Mouse (Mus musculus) kidney, adult 10 weeks (tissue): ENCODE measurements around the gene Prss41. TPM values are rescaled to one million over a fixed set of nuclear protein-coding genes. Genes with fewer than 3 reads are reported as not detected.

Experiments
- polyA plus RNA-seq: library from polyadenylated mRNA; stranded (reverse); fragments of 350-450 nt; fragmentation: Illumina TruSeq; extraction: RNeasy Lipid Tissue Mini Kit (QIAGEN cat#74804); gene quantifications from one replicate; pipeline ENCODE4 v1.2.3, GENCODE M21; 2014; ENCODE audit warnings: low read depth, low replicate concordance

Gene Prss41
- not detected for polyA plus RNA-seq

GRCm38 (mm10) chr17:23843812-23844273, at the start of gene Prss41, which contains the start of gene Prss32:
Gene Prss41 (minus strand): TSS chr17:23844172.
Gene Prss32 (plus strand): TSS chr17:23843855.

DNA sequence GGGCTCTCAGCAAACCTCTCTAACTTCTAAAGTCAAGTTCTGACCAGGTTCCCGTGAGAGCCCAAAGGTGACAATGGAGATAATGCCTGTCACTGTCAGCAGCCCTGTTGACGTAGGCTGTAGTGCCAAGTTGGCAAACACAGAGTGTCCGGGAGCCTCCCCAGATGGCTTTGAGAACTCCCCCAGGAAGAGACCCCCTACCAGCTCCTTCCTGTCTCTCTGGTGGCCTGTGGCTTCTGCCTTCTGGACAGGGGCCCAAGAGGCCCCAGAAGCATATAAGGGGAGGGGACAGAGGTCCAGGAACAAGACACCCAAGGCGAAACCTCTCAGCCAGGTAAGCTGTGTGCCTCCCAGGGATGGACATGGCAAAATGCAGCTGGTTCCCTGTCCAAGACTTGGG, 36.6 kb upstream of the Prss41 start, which contains the start of the genes Dcpp1 and Dcpp2:
Gene Dcpp1, plus strand, starts transcription at position 301 of the 400 bp plus-strand sequence.
Gene Dcpp2, plus strand, starts transcription at position 305 of the 400 bp plus-strand sequence.

GRCm38 (mm10) chr17:23867756-23868155, 23.8 kb upstream of the Prss41 start, which contains the start of gene Prss21:
Gene Prss21 (plus strand): TSS chr17:23868056.

DNA sequence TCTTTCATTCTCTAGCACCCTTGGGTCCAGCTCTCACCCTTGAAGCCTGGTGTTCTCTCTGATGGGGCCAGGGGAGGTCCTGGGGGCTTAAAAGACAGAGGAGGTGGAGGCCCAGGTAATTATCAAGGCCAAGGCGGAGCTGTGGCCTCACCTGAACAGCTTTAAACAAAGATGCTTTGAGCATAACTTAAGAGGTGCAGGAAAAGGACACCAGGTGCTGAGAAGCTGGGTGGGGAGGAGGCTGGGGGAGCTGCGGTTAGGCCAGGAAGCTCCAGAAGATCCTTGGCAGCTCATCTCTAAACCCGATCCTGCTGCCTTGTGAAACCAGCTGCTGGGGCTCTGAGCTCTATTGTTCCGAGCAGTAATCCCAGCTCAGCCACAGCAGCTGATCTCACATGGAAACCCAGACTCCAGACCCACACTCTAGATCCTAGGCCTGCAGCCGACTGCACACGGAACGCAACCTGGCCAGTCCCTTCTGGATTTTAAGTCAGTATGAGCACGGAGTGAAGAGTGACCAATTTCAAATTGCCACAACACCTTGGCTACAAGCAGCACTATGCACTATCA, 7.9 kb downstream of the Prss41 start, which contains the start of gene Prss33:
Gene Prss33, minus strand, starts transcription at position 51 of the 570 bp plus-strand sequence.

GRCm38 (mm10) chr17:23829064-23829619, 14.8 kb downstream of the Prss41 start, which contains the start of gene Elob:
Gene Elob (minus strand): TSS chr17:23829136.

DNA sequence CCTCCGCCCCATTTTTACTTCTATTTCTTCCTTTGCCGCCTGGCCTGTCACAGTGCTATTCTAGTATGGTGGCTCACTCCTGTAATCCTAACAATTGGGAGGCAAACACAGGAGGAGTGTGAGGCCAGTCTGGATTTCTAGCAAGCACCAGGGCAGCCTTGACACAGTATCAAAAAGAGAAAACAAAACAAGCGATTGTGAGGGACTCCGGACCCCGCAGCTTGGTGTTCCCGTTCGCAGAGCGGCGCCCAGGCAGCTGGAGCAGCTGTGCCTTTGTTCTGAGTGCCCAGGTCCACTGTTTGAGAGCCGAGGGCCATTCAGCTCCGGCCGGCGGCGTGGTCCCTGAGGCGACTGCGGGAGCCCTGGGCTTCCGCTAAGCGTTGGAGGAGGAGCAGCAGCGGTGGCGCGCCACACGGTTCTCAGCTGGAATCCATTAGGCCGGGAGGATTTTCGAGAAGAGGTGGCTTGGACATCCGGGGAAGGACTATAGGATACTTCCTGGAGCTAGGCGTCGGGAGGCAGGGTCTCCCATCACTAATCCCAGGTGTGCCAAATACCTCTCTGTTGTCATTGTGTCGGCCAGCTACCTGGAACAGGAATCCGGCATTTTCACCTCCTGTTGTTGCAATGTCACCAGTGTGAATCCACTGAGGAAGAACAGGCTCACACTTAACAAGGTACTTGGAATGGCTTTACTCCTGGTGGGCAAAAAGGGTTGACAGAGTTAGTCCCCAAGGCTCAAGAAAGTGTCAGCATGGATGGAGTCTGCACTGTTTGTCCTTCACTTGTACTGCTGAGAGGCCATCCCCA, 53.5 kb downstream of the Prss41 start, which contains the start of gene Srrm2:
Gene Srrm2, plus strand, starts transcription at position 264 of the 810 bp plus-strand sequence.

Other genes starting within 250 kb of the Prss41 start
- gene Zfp13, start 244.7 kb downstream of the Prss41 start, polyA plus RNA-seq: not detected
- gene Zscan10, start 243.3 kb downstream of the Prss41 start, polyA plus RNA-seq: not detected
- 0.08 TPM for gene Mmp25, start 198.9 kb downstream of the Prss41 start, polyA plus RNA-seq
- gene Bicdl2, start 183.7 kb downstream of the Prss41 start, polyA plus RNA-seq: 0.28 TPM
- 7.0 TPM for gene Hcfc1r1, start 170.6 kb downstream of the Prss41 start, polyA plus RNA-seq
- 1.8 TPM for gene Thoc6, start 170.3 kb downstream of the Prss41 start, polyA plus RNA-seq
- 0.65 TPM for gene Tnfrsf12a, start 166.7 kb downstream of the Prss41 start, polyA plus RNA-seq
- 0.32 TPM for gene Cldn6, start 164.9 kb downstream of the Prss41 start, polyA plus RNA-seq
- not detected for gene Cldn9, start 160.1 kb downstream of the Prss41 start, polyA plus RNA-seq
- gene 1520401A03Rik, start 121.4 kb downstream of the Prss41 start, polyA plus RNA-seq: not detected
- not detected for gene Pkmyt1, start 117.8 kb downstream of the Prss41 start, polyA plus RNA-seq
- gene Paqr4, start 103.3 kb downstream of the Prss41 start, polyA plus RNA-seq: 0.65 TPM
- not detected for gene Kremen2, start 98.3 kb downstream of the Prss41 start, polyA plus RNA-seq
- 0.65 TPM for gene Flywch1, start 72.6 kb downstream of the Prss41 start, polyA plus RNA-seq
- gene Flywch2, start 58.1 kb downstream of the Prss41 start, polyA plus RNA-seq: not detected
- 69.0 TPM for gene Srrm2, start 53.6 kb downstream of the Prss41 start, polyA plus RNA-seq
- 12.0 TPM for gene Elob, start 15.0 kb downstream of the Prss41 start, polyA plus RNA-seq
- gene Prss33, start 8.1 kb downstream of the Prss41 start, polyA plus RNA-seq: not detected
- gene Prss32, start 317 bp downstream of the Prss41 start, polyA plus RNA-seq: not detected
- gene Prss21, start 23.9 kb upstream of the Prss41 start, polyA plus RNA-seq: not detected
- gene Dcpp1, start 36.7 kb upstream of the Prss41 start, polyA plus RNA-seq: not detected
- gene Dcpp2, start 36.7 kb upstream of the Prss41 start, polyA plus RNA-seq: not detected
- gene Dcpp3, start 73.3 kb upstream of the Prss41 start, polyA plus RNA-seq: not detected
- not detected for gene Sbp, start 97.5 kb upstream of the Prss41 start, polyA plus RNA-seq
- not detected for gene Sbpl, start 111.1 kb upstream of the Prss41 start, polyA plus RNA-seq
- gene Prss30, start 136.4 kb upstream of the Prss41 start, polyA plus RNA-seq: not detected
- gene Prss22, start 153.9 kb upstream of the Prss41 start, polyA plus RNA-seq: not detected
- gene Prss27, start 194.0 kb upstream of the Prss41 start, polyA plus RNA-seq: not detected
- 19.8 TPM for gene Kctd5, start 229.3 kb upstream of the Prss41 start, polyA plus RNA-seq